Comparison of ENCODE assay signal across 26 mouse cellular contexts in genomic region chr10:87686311-87686710, GRCm38 (mm10).
DNase-seq lines count a peak whose midpoint lies in the region; ATAC-seq and TF ChIP-seq lines count a peak whose summit lies in the region.
"Had no signal": no experiment of that assay in that cellular context is flagged by ENCODE, and none has a peak within 500 bp of the region (broad histone marks: within the 10 kb centered on the region; RNA-seq: fewer than 3 reads in every experiment).

No protein-coding gene starts in this region.

- no peaks in the 10 kb centered on the region for H3K27me3 ChIP-seq in heart, embryonic 12.5 days (replicated peaks)
- H3K27me3 ChIP-seq: embryonic facial prominence, embryonic 12.5 days; embryonic facial prominence, embryonic 15.5 days; hindbrain, embryonic 13.5 days; intestine, embryonic 15.5 days had no signal

- in situ Hi-C loops in ES-E14 (cut with MboI; ENCODE audit: low sequenced_read_pairs in 2 of 2, unreplicated experiment in 2 of 2), result no loop called here

- no peaks in the 10 kb centered on the region for H3K9me3 ChIP-seq in heart, embryonic 12.5 days (replicated peaks)
- no peaks in the 10 kb centered on the region for H3K9me3 ChIP-seq in ES-E14 (ENCODE audit: control insufficient read depth, insufficient read depth, low read depth, low read length)
- H3K9me3 ChIP-seq: embryonic facial prominence, embryonic 12.5 days; embryonic facial prominence, embryonic 15.5 days; heart, embryonic 10.5 days; hindbrain, embryonic 10.5 days; hindbrain, embryonic 13.5 days; intestine, embryonic 15.5 days had no signal

- intact Hi-C loops in heart, postnatal 14 days (cut with DNase I), result no loop called here

- H3K9ac ChIP-seq in heart, embryonic 12.5 days, result no peak overlapping the region
- no peak overlapping the region for H3K9ac ChIP-seq in ES-E14 (ENCODE audit: insufficient read depth, low read depth, low read length, poor library complexity, severe bottlenecking)
- H3K9ac ChIP-seq: embryonic facial prominence, embryonic 12.5 days; embryonic facial prominence, embryonic 15.5 days; hindbrain, embryonic 13.5 days; intestine, embryonic 15.5 days had no signal

- no peak overlapping the region for H3K27ac ChIP-seq in heart, embryonic 12.5 days (ENCODE audit: poor library complexity, severe bottlenecking)
- H3K27ac ChIP-seq in ES-E14 (ENCODE audit: insufficient read depth, low read depth, low read length, poor library complexity, severe bottlenecking), result no peak overlapping the region; the same call in 1 of the 2 replicates
- H3K27ac ChIP-seq: embryonic facial prominence, embryonic 12.5 days; embryonic facial prominence, embryonic 15.5 days; heart, adult 2 months; heart, embryonic 10.5 days; hindbrain, embryonic 10.5 days; hindbrain, embryonic 13.5 days; intestine, embryonic 15.5 days had no signal

- DNase-seq in heart, postnatal 14 days, result no peak
- DNase-seq in ES-E14 (ENCODE audit: low read depth, low spot score), result peak; percentile 64
- DNase-seq in ZHBTc4 (ENCODE audit: low read depth, low spot score), result peak; percentile 89
- DNase-seq in right cerebral cortex, postnatal 10 days (ENCODE audit: low spot score in 2 of 2), result no peak
- no peak for DNase-seq in adrenal gland, adult 18-20 months (ENCODE audit: low spot score in 2 of 2)
- DNase-seq: adrenal gland, adult 2 months; adrenal gland, postnatal 14 days; cerebellum, adult 11 months; cerebellum, adult 2 months; cerebellum, adult 9-11 months; cerebellum, postnatal 25 days; gastrocnemius, postnatal 10 days; gastrocnemius, postnatal 36 days; heart, adult 2 months; heart, postnatal 36 days; kidney, adult 18-20 months had no signal

- no peaks in the 10 kb centered on the region for H3K36me3 ChIP-seq in heart, embryonic 12.5 days
- no peaks in the 10 kb centered on the region for H3K36me3 ChIP-seq in ES-E14 (ENCODE audit: control insufficient read depth, insufficient read depth, low read length, poor library complexity, severe bottlenecking)
- H3K36me3 ChIP-seq: embryonic facial prominence, embryonic 12.5 days; embryonic facial prominence, embryonic 15.5 days; heart, embryonic 10.5 days; hindbrain, embryonic 10.5 days; hindbrain, embryonic 13.5 days; intestine, embryonic 15.5 days had no signal

- 60% methylated on average over 4 of the region's 4 CpGs for WGBS in heart, embryonic 12.5 days

- no peak overlapping the region for H3K4me3 ChIP-seq in heart, embryonic 12.5 days
- no peak overlapping the region for H3K4me3 ChIP-seq in ES-E14 (ENCODE audit: insufficient read depth in 1 of 2, low read depth in 1 of 2, low read length in 2 of 2, poor library complexity in 1 of 2, severe bottlenecking in 1 of 2)
- H3K4me3 ChIP-seq: embryonic facial prominence, embryonic 12.5 days; embryonic facial prominence, embryonic 15.5 days; heart, adult 2 months; heart, embryonic 10.5 days; hindbrain, embryonic 10.5 days; hindbrain, embryonic 13.5 days; intestine, embryonic 15.5 days had no signal

- ATAC-seq in heart, embryonic 12.5 days (ENCODE audit: insufficient number of reproducible peaks, low FRiP score), result 0 out of 2 replicates have a peak, but pooled peaks have one; percentile 33
- ATAC-seq: activated CD4-positive, CD25-positive, alpha-beta regulatory T cell, adult 4 months; forebrain, embryonic 14.5 days; hindbrain, embryonic 16.5 days; intestine, embryonic 15.5 days had no signal

- H3K4me2 ChIP-seq in heart, embryonic 12.5 days, result no peak overlapping the region
- H3K4me2 ChIP-seq: embryonic facial prominence, embryonic 12.5 days; embryonic facial prominence, embryonic 15.5 days; hindbrain, embryonic 13.5 days; intestine, embryonic 15.5 days had no signal

- no peaks in the 10 kb centered on the region for H3K4me1 ChIP-seq in heart, embryonic 12.5 days (replicated peaks)
- peaks cover 2 to 3% of the 10 kb centered on the region in 2 experiments; a peak in 1 of 4 replicates for H3K4me1 ChIP-seq in ES-E14 (ENCODE audit: control insufficient read depth in 2 of 2, insufficient read depth in 2 of 2, low read length in 2 of 2, poor library complexity in 1 of 2)
- H3K4me1 ChIP-seq: embryonic facial prominence, embryonic 12.5 days; embryonic facial prominence, embryonic 15.5 days; heart, embryonic 10.5 days; hindbrain, embryonic 13.5 days; intestine, embryonic 15.5 days had no signal

TF ChIP-seq in ES-E14, 5 proteins besides CTCF, POLR2A, EP300 and RAD21:
- TF ChIP-seq MAFK (IDR thresholded peaks at IDR 0.05; ENCODE audit: insufficient read depth, low read depth, low read length) (no peak), CHD2 (IDR thresholded peaks at IDR 0.05; ENCODE audit: low read depth, low read length) (no peak), ZNF384 (IDR thresholded peaks at IDR 0.05; ENCODE audit: low read depth, low read length) (no peak), ZC3H11A (IDR thresholded peaks at IDR 0.05; ENCODE audit: borderline replicate concordance, low read depth, low read length) (no peak), HCFC1 (IDR thresholded peaks at IDR 0.05; ENCODE audit: borderline replicate concordance, insufficient read depth, low read length) (no peak)
TF ChIP-seq in ES-E14: peak in this region for 0.

Comparison
In these comparisons a context has a peak if more than half of its experiments do, and no peak if none do; other contexts are left out.
1. DNase-seq: peak in ES-E14 (single experiment) and ZHBTc4 (single experiment); none in heart, postnatal 14 days (0 of 2), right cerebral cortex, postnatal 10 days (0 of 2) and adrenal gland, adult 18-20 months (0 of 2).